Mouse (Mus musculus) forebrain, postnatal 0 days (tissue): ENCODE measurements at regions not wholly inside any gene's neighbourhood (a gene's known extent, or its start where the extent isn't known, plus 50 kb on each side); places are given as distances from the start of the nearest gene placed in this dataset.
A peak's percentile ranks its signal among the peaks of the same experiment; 100 is the strongest.

Experiments
- ATAC-seq: fragments of 200-750 bp; cut with Nextera tagmentation; 2 replicates; pipeline ENCODE4 v1.8.0; 2017; ENCODE audit warnings: mild to moderate bottlenecking, moderate library complexity
- DNase-seq: peaks from one replicate; pipeline ENCODE4 v3.0.0-alpha.2; 2015
- H3K27ac ChIP-seq: fragments of 300-500 bp; sonication (generic); 2 replicates; pipeline ENCODE4 v1.5.1; 2014; ENCODE audit warnings: low read depth, mild to moderate bottlenecking, antibody characterized with exemption, low read length, moderate library complexity, mixed read lengths
- H3K27me3 ChIP-seq: fragments of 300-500 bp; sonication (generic); 2 replicates; pipeline ENCODE4 v1.6.1; 2014; ENCODE audit warnings: mild to moderate bottlenecking, low read length, mixed read lengths; ENCODE audit not compliant: insufficient read depth
- H3K36me3 ChIP-seq: fragments of 300-500 bp; sonication (generic); 2 replicates; pipeline ENCODE4 v1.6.1; 2014; ENCODE audit warnings: mild to moderate bottlenecking, moderate library complexity; ENCODE audit not compliant: insufficient read depth
- H3K4me1 ChIP-seq: fragments of 300-500 bp; sonication (generic); 2 replicates; pipeline ENCODE4 v1.6.1; 2014; ENCODE audit warnings: antibody characterized with exemption; ENCODE audit not compliant: insufficient read depth
- H3K4me2 ChIP-seq: fragments of 300-500 bp; sonication (generic); 2 replicates; pipeline ENCODE4 v1.6.1; 2014; ENCODE audit warnings: low read depth, mild to moderate bottlenecking, moderate library complexity
- H3K4me3 ChIP-seq: fragments of 300-500 bp; sonication (generic); 2 replicates; pipeline ENCODE4 v1.5.1; 2014; ENCODE audit warnings: low read depth, low read length, mixed read lengths
- H3K9ac ChIP-seq: fragments of 300-500 bp; sonication (generic); 2 replicates; pipeline ENCODE4 v1.6.1; 2014; ENCODE audit warnings: mild to moderate bottlenecking
- H3K9me3 ChIP-seq: fragments of 300-500 bp; sonication (generic); 2 replicates; pipeline ENCODE4 v1.6.1; 2016; ENCODE audit warnings: low read length
- CTCF ChIP-seq: sonication (generic); IDR thresholded peaks from 2 replicates; pipeline ENCODE4 v1.5.1; 2016; ENCODE audit warnings: antibody characterized with exemption, control low read depth, low read depth
- WGBS: fragments of 180-500 bp; shearing (Covaris S2); extraction: QIAGEN DNeasy Blood & Tissue Kit; methylation state at CpG from one replicate; pipeline ENCODE4 v1.1.7; 2014; 5-methylcytosine and 5-hydroxymethylcytosine counted together

- H3K27ac ChIP-seq: no peak overlapping the region
- H3K27me3 ChIP-seq: no peaks in the 10 kb centered on the region
- H3K4me1 ChIP-seq: no peaks in the 10 kb centered on the region
- no peaks in the 10 kb centered on the region for H3K9me3 ChIP-seq
- DNase-seq (no peak), ATAC-seq (no peak)
- WGBS: 98% methylated on average over 1 of the region's 1 CpGs
- H3K9ac ChIP-seq: no peak overlapping the region
- no peak overlapping the region for H3K4me2 ChIP-seq
- H3K36me3 ChIP-seq: no peaks in the 10 kb centered on the region
- TF ChIP-seq CTCF: no peak
- H3K4me3 ChIP-seq: no peak overlapping the region
These were observed 684.9 kb upstream of the Adgrl4 start for GRCm38 (mm10) chr3:150752787-150753186.

- Histone ChIP-seq H3K4me1 (no peaks in the 10 kb centered on the region), H3K27ac (no peak overlapping the region), H3K9ac (no peak overlapping the region), H3K36me3 (no peaks in the 10 kb centered on the region), H3K9me3 (no peaks in the 10 kb centered on the region), H3K4me2 (no peak overlapping the region), H3K27me3 (no peaks in the 10 kb centered on the region), H3K4me3 (no peak overlapping the region)
- WGBS: 21% methylated on average over 1 of the region's 1 CpGs
- TF ChIP-seq CTCF: no peak
- ATAC-seq (peak; percentile 65; the same call in 1 of the 2 replicates), DNase-seq (peak; percentile 3)
These were observed 677.8 kb upstream of the Adgrl4 start for GRCm38 (mm10) chr3:150759854-150760253.

- ATAC-seq (no peak), DNase-seq (no peak)
- no peak overlapping the region for H3K4me2 ChIP-seq
- 63% methylated on average over 3 of the region's 3 CpGs for WGBS
- no peaks in the 10 kb centered on the region for H3K36me3 ChIP-seq
- no peaks in the 10 kb centered on the region for H3K27me3 ChIP-seq
- no peaks in the 10 kb centered on the region for H3K4me1 ChIP-seq
- no peak overlapping the region for H3K9ac ChIP-seq
- TF ChIP-seq CTCF: no peak
- no peak overlapping the region for H3K4me3 ChIP-seq
- no peaks in the 10 kb centered on the region for H3K9me3 ChIP-seq
- no peak overlapping the region for H3K27ac ChIP-seq
These were observed 653.1 kb upstream of the Adgrl4 start for GRCm38 (mm10) chr3:150784576-150784975.

- ATAC-seq: no peak
- no peak for TF ChIP-seq CTCF
These were observed 619.9 kb upstream of the Adgrl4 start for GRCm38 (mm10) chr3:150817807-150818206.

DNA sequence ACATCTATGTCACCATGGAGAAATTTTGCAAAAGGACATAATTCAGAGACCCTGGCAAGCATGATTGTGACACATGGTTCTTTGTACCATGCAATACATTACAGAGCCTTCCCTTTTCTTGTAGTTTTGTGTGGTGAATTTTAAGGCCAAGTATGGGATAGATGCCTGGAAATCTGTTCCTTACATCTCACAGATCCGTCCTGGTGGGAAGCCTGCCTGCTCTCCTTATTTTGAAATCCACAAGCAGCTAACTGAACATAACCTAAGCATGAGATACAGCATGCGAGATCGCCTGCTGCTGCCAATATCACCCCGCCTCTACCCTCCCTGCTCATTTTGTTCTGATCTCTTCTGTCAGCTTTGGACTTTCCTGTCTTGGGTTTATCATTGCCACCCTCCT, 618.3 kb upstream of the Adgrl4 start:
- H3K27ac ChIP-seq: peak overlapping the region; percentile 46; the same call in 1 of the 2 replicates
- 46% methylated on average over 4 of the region's 4 CpGs for WGBS
- peak; percentile 70 for DNase-seq

More at GRCm38 (mm10) chr3:150817807-150818206, 619.9 kb upstream of the Adgrl4 start:
- DNase-seq: no peak
- Histone ChIP-seq H3K9me3 (no peaks in the 10 kb centered on the region), H3K9ac (no peak overlapping the region), H3K36me3 (no peaks in the 10 kb centered on the region), H3K4me1 (no peaks in the 10 kb centered on the region; the same call in 1 of the 2 replicates), H3K27me3 (no peaks in the 10 kb centered on the region), H3K4me2 (no peak overlapping the region), H3K27ac (no peak overlapping the region), H3K4me3 (no peak overlapping the region)

DNA sequence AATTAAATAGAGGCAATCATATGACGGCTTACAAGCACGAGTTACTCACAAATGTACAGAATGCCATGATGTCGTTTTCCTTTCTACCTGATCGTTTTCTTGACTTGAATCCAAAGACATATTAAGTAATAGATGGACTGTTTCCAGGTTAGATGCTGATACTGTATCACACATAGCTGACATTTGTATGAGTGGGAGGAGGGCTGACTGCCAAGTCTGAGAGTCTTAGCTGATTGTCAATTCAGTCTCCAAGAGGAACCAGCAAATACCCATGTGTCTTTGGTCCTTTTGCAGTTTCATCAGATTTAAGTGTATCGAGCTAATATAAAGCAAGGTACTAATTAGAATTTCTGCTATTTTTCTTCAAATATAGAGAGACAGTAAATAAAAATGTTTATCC, 617.6 kb upstream of the Adgrl4 start:
- no peaks in the 10 kb centered on the region for H3K36me3 ChIP-seq
- no peaks in the 10 kb centered on the region for H3K27me3 ChIP-seq
- DNase-seq: peak; percentile 42
- no peak overlapping the region for H3K27ac ChIP-seq
- no peak overlapping the region for H3K4me2 ChIP-seq
- no peak for TF ChIP-seq CTCF
- WGBS: 46% methylated on average over 5 of the region's 5 CpGs
- no peaks in the 10 kb centered on the region; the same call in 1 of the 2 replicates for H3K4me1 ChIP-seq
- no peak overlapping the region for H3K9ac ChIP-seq
- no peaks in the 10 kb centered on the region for H3K9me3 ChIP-seq
- no peak overlapping the region for H3K4me3 ChIP-seq
- no peak for ATAC-seq

More for the DNA sequence above, 618.3 kb upstream of the Adgrl4 start:
- ATAC-seq: peak; percentile 88
- Histone ChIP-seq H3K9me3 (no peaks in the 10 kb centered on the region), H3K9ac (no peak overlapping the region), H3K27me3 (no peaks in the 10 kb centered on the region), H3K4me3 (no peak overlapping the region), H3K4me2 (no peak overlapping the region), H3K4me1 (no peaks in the 10 kb centered on the region; the same call in 1 of the 2 replicates), H3K36me3 (no peaks in the 10 kb centered on the region)
- TF ChIP-seq CTCF: no peak

GRCm38 (mm10) chr3:150846029-150846428, 591.7 kb upstream of the Adgrl4 start:
- no peaks in the 10 kb centered on the region for H3K27me3 ChIP-seq
- no peak overlapping the region for H3K4me2 ChIP-seq
- WGBS: 94% methylated on average over 2 of the region's 2 CpGs
- H3K4me1 ChIP-seq: no peaks in the 10 kb centered on the region
- TF ChIP-seq CTCF: no peak
- no peak for DNase-seq
- H3K27ac ChIP-seq: no peak overlapping the region
- no peaks in the 10 kb centered on the region for H3K36me3 ChIP-seq
- no peak overlapping the region for H3K4me3 ChIP-seq
- ATAC-seq: no peak
- H3K9me3 ChIP-seq: no peaks in the 10 kb centered on the region
- H3K9ac ChIP-seq: no peak overlapping the region

- no peak for ATAC-seq
- Histone ChIP-seq H3K9me3 (no peaks in the 10 kb centered on the region), H3K27ac (no peak overlapping the region), H3K4me2 (no peak overlapping the region), H3K4me1 (no peaks in the 10 kb centered on the region), H3K9ac (no peak overlapping the region), H3K4me3 (no peak overlapping the region), H3K36me3 (no peaks in the 10 kb centered on the region), H3K27me3 (no peaks in the 10 kb centered on the region)
- TF ChIP-seq CTCF: no peak
- 9% methylated on average over 4 of the region's 4 CpGs for WGBS
- no peak for DNase-seq
These were observed 585.6 kb upstream of the Adgrl4 start for GRCm38 (mm10) chr3:150852107-150852506.
